Mouse (Mus musculus) thymus, postnatal 14 days (tissue): ENCODE results near the gene Apoc1.

Experiments
- DNase-seq: peaks from one replicate; pipeline ENCODE4 v3.0.0; 2021

Apoc1 gene

DNA sequence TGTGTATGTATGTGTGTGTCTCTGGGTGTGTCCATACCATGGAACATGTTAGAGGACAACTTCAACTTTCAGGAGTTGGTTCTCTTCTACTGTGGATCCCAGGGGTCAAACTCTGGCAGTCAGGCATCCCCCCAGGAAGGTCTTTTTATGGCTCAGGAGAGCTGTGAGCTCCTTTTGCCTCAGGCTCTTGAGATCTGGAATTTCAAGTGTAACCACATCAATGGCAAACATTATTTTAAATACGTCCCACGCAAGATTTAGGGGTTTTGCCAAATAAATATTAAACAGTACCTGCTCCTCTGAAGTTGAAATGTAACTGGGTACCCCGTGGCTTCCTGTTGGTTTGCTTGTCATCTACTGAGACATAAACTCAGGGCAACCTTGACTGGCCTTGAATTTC, 9.5 kb downstream of the Apoc1 start:
- DNase-seq = no peak

GRCm38 (mm10) chr7:19681202-19681694, 11.2 kb downstream of the Apoc1 start, which contains the start of the genes Gm44805 and Apoc4:
Gm44805 (minus strand) TSS chr7:19681423.
Apoc4 (minus strand) TSS chr7:19681479.
- no peak for DNase-seq

DNA sequence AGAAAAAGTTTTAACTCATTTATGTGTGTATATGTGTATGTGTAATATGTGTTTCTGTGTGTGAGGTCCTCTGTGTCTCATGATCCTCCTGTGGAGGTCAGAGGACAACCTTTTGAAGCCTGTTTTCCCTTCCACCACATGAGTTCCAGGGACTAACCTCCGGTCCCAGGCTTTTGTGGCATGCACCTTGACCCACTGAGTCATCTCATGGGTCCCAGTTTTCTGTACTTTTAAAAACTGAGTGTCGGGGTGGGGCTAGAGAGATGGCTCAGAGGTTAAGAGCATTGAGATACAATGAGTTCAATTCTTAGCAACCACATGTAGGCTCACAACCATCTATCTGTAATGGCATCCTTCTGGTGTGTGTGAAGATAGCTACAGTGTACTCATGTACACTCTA, 11.8 kb downstream of the Apoc1 start:
- DNase-seq = no peak

GRCm38 (mm10) chr7:19678901-19679300, 13.6 kb downstream of the Apoc1 start:
- no peak for DNase-seq

DNA sequence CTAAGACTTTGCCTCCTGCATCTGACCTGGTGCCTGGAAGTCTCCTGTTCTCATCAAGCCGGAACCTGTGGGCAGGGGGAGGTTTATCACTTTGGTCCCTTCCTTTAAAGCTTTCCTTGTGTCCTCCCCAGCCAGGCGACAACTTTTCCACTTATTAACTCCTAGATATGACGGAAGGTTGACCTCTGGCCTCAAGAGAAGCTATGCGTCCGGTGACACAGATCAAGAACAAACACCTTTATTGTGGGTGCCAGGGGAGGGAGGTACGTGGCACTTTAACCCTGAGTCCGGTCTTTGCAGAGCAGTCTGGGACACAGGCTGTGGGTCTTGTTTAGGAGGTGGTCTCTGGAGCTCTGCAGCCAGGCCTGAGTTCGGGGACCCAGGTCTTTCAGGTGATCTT, 14.6 kb downstream of the Apoc1 start, which contains the start of gene Apoc2:
Gene Apoc2 (minus strand): TSS at position 70 of the 400 bp plus-strand sequence.
- no peak for DNase-seq

DNA sequence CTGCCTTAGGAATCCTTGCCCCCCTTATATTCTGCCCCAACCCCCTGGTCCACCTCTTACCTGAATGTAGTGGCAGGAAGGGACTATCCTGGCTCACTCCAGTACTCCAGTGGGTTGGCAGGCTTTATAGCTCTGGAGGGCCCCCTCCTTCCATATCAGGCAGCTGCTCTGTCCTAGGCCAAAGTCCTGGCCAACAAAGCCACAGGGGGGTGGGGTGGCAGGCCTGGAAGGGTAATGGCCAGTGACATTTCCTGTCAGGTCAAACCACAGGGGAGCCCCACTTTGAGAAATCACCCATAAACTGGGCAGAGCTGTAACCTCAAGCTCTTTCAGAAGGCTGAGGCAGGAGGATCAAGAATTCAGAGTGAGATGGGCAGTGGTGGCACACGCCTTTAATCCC, 15.8 kb downstream of the Apoc1 start:
- no peak for DNase-seq

- DNase-seq = no peak
Measured at GRCm38 (mm10) chr7:19675824-19676223, 16.6 kb downstream of the Apoc1 start.

DNA sequence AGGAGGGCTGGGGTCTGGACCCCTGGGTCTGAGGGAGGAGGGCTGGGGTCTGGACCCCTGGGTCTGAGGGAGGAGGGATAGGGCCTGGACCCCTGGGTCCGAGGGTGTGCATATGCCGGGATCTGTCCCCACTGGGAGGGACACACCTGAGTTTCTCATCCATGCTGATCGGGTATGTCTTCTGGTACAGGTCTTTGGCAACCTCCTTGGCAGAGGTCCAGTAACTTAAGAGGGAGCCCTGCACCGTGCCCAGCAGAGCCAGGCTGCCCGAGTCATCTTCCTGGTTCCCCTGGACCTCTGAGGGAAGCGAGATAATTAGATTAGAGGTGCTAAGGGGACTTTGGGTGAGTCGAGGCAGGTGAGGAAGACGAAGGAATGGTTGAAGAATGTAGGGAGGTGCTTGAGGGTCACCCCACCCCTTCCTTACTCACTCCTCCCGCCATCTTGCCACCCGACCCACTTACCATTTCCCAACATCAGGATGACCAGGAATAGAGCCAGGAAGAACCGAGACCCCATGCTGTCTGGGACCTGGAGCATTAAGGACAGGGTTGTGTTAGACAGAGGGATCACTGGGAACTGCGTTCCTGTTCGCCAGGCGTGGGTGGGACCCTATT, 19.3 kb downstream of the Apoc1 start:
- no peak for DNase-seq

DNA sequence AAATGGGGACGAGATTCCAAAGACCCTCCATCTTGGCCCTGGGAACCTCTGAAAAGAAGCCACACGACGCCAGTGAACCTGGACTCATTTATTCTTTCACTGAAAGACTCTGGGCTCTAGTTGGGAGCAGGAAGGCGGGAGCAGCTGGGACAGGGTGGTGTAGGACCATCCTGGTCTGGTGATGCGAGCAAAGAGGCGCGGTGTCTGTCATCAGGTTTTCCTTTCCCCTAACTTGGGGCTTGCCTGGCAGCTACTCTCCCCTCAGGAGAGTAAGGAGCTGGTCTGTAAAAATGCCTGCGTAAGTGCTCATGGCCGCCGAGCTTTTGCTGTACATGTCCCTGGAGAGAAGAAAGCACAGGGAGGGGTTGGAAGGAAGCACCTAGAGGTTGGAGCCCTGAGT, 20.9 kb downstream of the Apoc1 start:
- no peak for DNase-seq

DNA sequence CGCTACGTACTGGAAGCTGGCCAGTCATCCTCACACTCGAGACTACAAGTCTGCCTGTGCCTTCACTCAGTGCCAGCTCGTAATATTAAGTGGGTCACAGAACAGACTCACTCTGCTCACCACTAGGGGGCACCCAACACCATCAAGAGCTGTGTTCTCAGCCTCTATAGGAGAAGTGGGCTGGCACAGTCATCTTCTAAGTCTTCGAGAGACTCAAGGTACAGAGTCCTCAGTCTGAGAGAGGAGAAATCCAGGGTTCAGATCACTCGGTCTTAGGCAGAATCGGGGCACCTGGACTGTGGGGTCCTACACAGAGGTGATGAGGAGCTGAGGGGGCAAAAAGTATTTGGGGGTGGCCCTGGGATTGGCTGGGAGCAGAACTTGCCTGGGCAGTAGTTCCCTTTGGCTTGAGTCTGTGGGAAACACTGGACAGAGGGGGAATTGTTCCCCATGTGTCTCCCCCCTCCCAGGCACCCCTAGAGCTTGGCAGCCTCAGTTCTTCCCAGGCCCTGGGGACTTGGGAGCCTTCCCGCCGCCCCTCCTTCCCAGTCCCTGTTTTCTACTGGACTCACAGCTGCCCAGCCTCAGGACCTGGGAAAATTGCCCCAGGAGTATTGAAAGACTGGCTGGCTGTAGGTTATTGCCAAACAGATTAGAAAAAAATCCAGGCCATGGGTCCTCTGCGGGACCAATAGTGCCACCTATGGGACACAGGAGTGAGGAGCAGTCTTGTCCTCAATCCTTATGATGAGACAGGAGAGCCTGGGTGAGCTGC, 23.3 kb downstream of the Apoc1 start:
- peak; percentile 92 for DNase-seq

GRCm38 (mm10) chr7:19667434-19667833, 25.0 kb downstream of the Apoc1 start:
- no peak for DNase-seq

DNA sequence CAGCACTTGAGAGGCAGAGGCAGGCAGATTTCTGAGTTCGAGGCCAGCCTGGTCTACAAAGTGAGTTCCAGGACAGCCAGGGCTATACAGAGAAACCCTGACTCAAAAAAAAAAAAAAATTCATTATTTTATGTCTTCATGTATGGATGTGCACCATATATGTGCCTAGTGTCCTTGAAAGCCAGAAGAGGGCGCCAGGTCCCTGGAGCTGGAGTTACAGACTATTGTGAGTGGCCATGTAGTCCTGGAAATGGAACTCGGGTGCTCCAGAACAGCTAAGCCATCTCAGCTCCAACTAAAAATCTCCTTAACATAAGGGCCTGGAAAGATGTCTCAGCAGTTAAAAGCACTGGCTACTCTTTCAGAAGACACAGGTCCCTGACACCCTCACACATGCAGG, 25.7 kb downstream of the Apoc1 start:
- DNase-seq = no peak

DNA sequence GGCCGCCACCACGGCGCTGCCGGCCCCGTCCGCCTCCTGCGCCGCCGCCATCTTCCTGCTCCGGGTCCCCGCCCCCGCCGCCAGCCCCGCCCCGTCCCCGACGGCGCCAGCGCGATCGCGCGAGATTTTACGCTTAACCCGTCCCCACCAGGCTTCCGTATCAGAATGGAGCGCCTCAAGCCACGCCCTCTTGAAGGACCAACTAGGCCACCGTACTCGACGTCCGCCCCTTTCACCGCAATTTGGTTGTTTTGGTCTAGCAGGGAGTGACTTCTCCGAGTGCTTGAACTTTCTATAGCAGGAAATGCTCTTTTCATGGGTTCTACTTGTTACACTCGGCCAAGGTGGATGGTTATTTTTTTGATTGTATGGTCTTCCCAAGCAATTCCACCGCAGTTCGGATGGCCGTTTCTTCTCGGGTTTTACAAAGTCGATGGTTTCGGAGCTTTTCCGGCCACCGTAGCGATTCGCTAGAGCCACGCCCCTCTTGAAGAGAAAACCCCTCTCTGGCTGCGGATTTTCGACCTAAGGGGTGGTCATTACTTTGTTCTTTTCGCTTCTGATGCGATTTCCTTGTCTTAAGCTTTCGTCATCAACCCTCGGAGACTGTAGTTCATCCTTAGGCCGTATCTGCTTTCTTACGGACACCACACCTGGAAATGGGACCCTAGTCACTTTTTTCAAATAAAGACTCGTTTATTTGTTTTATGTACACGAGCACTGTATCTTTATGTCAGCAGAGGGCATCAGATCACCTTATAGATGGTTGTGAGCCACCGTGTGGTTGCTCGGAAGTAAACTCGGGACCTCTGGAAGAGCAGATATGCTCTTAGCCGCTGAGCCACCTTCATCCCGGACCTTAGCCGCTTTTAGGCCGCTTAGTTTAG, 27.3 kb downstream of the Apoc1 start, which contains the start of gene Clptm1:
Gene Clptm1 (minus strand): TSS at position 79 of the 887 bp plus-strand sequence.
- DNase-seq = peak; percentile 98

DNA sequence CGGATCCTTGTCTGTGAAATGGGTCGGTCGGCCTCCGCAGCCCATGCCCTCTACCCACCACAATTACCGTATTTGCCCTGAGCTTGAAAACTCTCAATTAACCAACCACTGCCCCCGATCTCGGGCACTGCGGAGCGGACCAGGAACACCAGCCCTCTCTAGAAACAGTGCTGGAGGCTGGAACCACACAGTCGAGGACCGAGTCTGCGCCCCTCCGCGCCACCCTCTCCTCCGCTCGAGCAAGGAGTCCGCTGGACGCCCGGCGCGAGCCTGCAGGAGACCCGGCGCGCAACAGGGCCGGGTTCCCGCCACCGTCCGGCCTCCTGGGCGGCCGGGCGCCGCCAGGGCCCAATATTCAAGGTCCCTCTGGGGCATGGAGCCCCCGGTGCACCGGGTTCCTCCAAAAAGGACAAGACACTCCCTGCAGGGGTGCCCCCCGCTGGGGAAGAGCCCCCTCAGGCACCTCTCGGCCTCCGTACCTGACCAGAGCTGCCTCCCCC, 28.0 kb downstream of the Apoc1 start:
- DNase-seq = no peak

- DNase-seq = peak; percentile 22
Measured at GRCm38 (mm10) chr7:19663940-19664339, 28.5 kb downstream of the Apoc1 start.

GRCm38 (mm10) chr7:19652614-19653013, 39.8 kb downstream of the Apoc1 start:
- no peak for DNase-seq

GRCm38 (mm10) chr7:19651063-19651786, 41.2 kb downstream of the Apoc1 start:
- no peak for DNase-seq

DNA sequence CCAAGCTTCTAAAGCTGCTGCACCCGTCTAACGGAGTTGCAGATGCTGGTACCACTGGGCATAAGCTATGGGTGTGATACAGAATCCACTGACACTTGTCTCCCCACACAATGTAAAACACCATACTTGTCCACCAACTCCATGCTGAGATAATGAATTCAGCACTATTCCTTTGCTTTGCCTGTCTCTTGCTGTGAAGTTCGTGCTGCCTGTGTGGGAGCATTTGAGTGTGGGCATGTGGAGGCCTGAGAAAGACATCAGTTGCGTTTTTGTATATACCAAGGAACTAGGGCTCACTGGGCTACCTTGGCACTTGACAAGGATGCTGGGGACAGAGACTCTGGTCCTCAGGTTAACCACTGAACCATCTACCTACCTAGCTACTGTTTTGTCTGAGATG, 51.2 kb downstream of the Apoc1 start:
- DNase-seq = no peak
